Mouse (Mus musculus): ENCODE data around the gene Mcm3.

GRCm38 (mm10) chr1:20791414-20791813 lies 28.7 kb downstream of the Mcm3 start:
- TF ChIP-seq EP300 (IDR thresholded peaks at IDR 0.05; ENCODE audit: insufficient read depth, low read depth, low read length) (no peak), CTCF (IDR thresholded peaks at IDR 0.05) (no peak)

All from heart, adult 2 months (tissue).